Mouse (Mus musculus): ENCODE results near the gene Zfp526.

GRCm38 (mm10) chr7:25266180-25266962 lies 45.1 kb downstream of the Zfp526 start:
- TF ChIP-seq CTCF (IDR thresholded peaks at IDR 0.05) (no peak), EP300 (IDR thresholded peaks at IDR 0.05) (no peak)

Data from lung, postnatal 0 days (tissue).